Mouse (Mus musculus) ES-Bruce4 (cell line): ENCODE data around the gene Klhl7. TPM values are rescaled to one million over a fixed set of nuclear protein-coding genes. Genes with fewer than 3 reads are reported as not detected.

Source experiments
- H3K27ac ChIP-seq: 2 replicates; pipeline ENCODE4 v1.5.1; 2012; ENCODE audit warnings: low read length, inconsistent platforms; ENCODE audit not compliant: insufficient read depth
- H3K27me3 ChIP-seq: 2 replicates; pipeline ENCODE4 v1.6.1; 2012; ENCODE audit warnings: mild to moderate bottlenecking, low read length, inconsistent platforms; ENCODE audit not compliant: control insufficient read depth, poor library complexity, insufficient read depth, severe bottlenecking
- H3K36me3 ChIP-seq: 2 replicates; pipeline ENCODE4 v1.6.1; 2012; ENCODE audit warnings: inconsistent platforms, mild to moderate bottlenecking, low read length, moderate library complexity; ENCODE audit not compliant: control insufficient read depth, poor library complexity, insufficient read depth, severe bottlenecking
- H3K4me1 ChIP-seq: one replicate; pipeline ENCODE4 v1.8.1; 2011; ENCODE audit warnings: low read length; ENCODE audit not compliant: control insufficient read depth, insufficient read depth
- H3K4me3 ChIP-seq: 2 replicates; pipeline ENCODE4 v1.5.1; 2011; ENCODE audit warnings: low read depth, mild to moderate bottlenecking, low read length
- H3K9ac ChIP-seq: 2 replicates; pipeline ENCODE4 v1.6.1; 2012; ENCODE audit warnings: low read depth, mild to moderate bottlenecking, inconsistent platforms; ENCODE audit not compliant: poor library complexity, severe bottlenecking
- H3K9me3 ChIP-seq: replicated peaks from 2 replicates; pipeline ENCODE4 v1.6.1; 2012; ENCODE audit warnings: mild to moderate bottlenecking, low read length, inconsistent platforms; ENCODE audit not compliant: control insufficient read depth, poor library complexity, insufficient read depth, severe bottlenecking
- CTCF ChIP-seq: IDR thresholded peaks from one replicate; pipeline ENCODE4 v1.8.1; 2011; ENCODE audit warnings: low read depth, low read length
- EP300 ChIP-seq: IDR thresholded peaks from 2 replicates; pipeline ENCODE4 v1.6.1; 2011; ENCODE audit warnings: low read depth, low read length; ENCODE audit not compliant: insufficient read depth
- POLR2A ChIP-seq: IDR thresholded peaks from one replicate; pipeline ENCODE4 v1.8.1; 2011; ENCODE audit warnings: low read length; ENCODE audit not compliant: insufficient read depth
- polyA plus RNA-seq: library from polyadenylated mRNA; stranded (reverse); fragments of >200 nt; gene quantifications from 2 replicates; pipeline ENCODE4 v1.2.4, GENCODE M21; 2011; ENCODE audit warnings: low read depth; ENCODE audit not compliant: missing spikeins, insufficient read depth, insufficient read length

Gene Klhl7
- polyA plus RNA-seq, 1 experiment: 31.1 TPM

GRCm38 (mm10) chr5:24086241-24086640 is 14.2 kb upstream of the Klhl7 start:
- H3K36me3 ChIP-seq: no peaks in the 10 kb centered on the region
- H3K27ac ChIP-seq: no peak overlapping the region
- no peaks in the 10 kb centered on the region for H3K9me3 ChIP-seq
- no peak overlapping the region for H3K4me3 ChIP-seq
- TF ChIP-seq EP300: no peak
- no peak for TF ChIP-seq CTCF
- TF ChIP-seq POLR2A: no peak
- no peaks in the 10 kb centered on the region for H3K27me3 ChIP-seq
- H3K4me1 ChIP-seq: no peaks in the 10 kb centered on the region
- no peak overlapping the region for H3K9ac ChIP-seq

- Histone ChIP-seq H3K27ac (no peak overlapping the region), H3K4me3 (no peak overlapping the region), H3K36me3 (no peaks in the 10 kb centered on the region), H3K4me1 (no peaks in the 10 kb centered on the region), H3K9ac (no peak overlapping the region), H3K27me3 (no peaks in the 10 kb centered on the region), H3K9me3 (no peaks in the 10 kb centered on the region)
- TF ChIP-seq EP300 (no peak), CTCF (no peak), POLR2A (no peak)
Observed at GRCm38 (mm10) chr5:24086865-24087264, 13.5 kb upstream of the Klhl7 start.

GRCm38 (mm10) chr5:24088451-24088850 is 12.0 kb upstream of the Klhl7 start:
- Histone ChIP-seq H3K27ac (no peak overlapping the region), H3K9ac (no peak overlapping the region), H3K27me3 (no peaks in the 10 kb centered on the region), H3K4me1 (no peaks in the 10 kb centered on the region), H3K4me3 (no peak overlapping the region), H3K36me3 (no peaks in the 10 kb centered on the region), H3K9me3 (no peaks in the 10 kb centered on the region)
- TF ChIP-seq CTCF (no peak), EP300 (no peak), POLR2A (no peak)

- no peaks in the 10 kb centered on the region for H3K4me1 ChIP-seq
- no peak for TF ChIP-seq POLR2A
- TF ChIP-seq CTCF: no peak
- TF ChIP-seq EP300: no peak
- H3K9ac ChIP-seq: no peak overlapping the region
- H3K27me3 ChIP-seq: no peaks in the 10 kb centered on the region
- H3K36me3 ChIP-seq: no peaks in the 10 kb centered on the region
- no peak overlapping the region for H3K27ac ChIP-seq
- H3K4me3 ChIP-seq: no peak overlapping the region
- no peaks in the 10 kb centered on the region for H3K9me3 ChIP-seq
Observed at GRCm38 (mm10) chr5:24092496-24092895, 7.9 kb upstream of the Klhl7 start.

DNA sequence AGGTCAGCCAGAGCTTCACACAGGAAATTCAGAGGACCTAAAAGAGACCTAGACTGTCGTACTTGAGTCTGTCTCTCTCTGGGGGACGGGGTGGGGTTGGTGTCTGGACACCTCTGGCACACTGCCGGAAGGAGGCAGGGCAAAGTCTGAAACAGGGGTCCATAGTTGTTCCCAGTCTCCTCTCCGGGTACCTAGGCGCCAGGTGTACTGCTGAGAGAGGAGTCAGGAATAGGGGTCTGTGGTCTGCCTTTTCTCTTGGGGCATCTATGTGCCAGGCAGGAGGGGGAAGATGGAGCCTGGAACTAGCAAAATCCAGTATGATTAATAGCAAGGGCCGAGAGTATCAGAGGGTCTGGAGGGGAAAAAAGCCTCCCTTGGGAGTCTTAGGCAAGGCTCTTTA is 5.0 kb upstream of the Klhl7 start:
- H3K4me1 ChIP-seq: no peaks in the 10 kb centered on the region
- no peak overlapping the region for H3K27ac ChIP-seq
- no peak overlapping the region for H3K4me3 ChIP-seq
- no peaks in the 10 kb centered on the region for H3K9me3 ChIP-seq
- no peaks in the 10 kb centered on the region for H3K36me3 ChIP-seq
- no peaks in the 10 kb centered on the region for H3K27me3 ChIP-seq
- no peak overlapping the region for H3K9ac ChIP-seq
- no peak for TF ChIP-seq EP300
- no peak for TF ChIP-seq CTCF
- no peak for TF ChIP-seq POLR2A

DNA sequence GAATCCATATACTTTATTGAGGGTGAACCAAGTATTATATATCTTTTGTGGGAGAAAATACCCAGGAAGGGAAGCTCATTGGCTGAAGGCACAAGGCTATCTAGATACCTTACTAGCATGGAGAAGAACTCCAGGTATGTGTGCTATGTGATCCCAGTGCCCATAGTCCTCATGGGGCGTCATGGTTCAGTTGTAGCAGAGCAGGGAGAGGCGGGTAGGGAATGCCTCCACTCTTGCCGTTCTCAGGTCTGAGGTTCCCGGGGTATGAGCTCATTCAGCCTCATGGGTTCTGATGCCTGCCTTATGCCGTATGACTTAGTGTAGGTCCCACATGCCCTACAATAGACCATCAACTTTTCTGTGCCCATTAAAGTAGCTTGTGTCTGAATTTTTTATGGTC is 4.5 kb upstream of the Klhl7 start:
- TF ChIP-seq POLR2A (no peak), EP300 (no peak), CTCF (no peak)
- H3K36me3 ChIP-seq: no peaks in the 10 kb centered on the region

More for the DNA sequence above, 4.5 kb upstream of the Klhl7 start:
- Histone ChIP-seq H3K4me1 (no peaks in the 10 kb centered on the region), H3K27me3 (no peaks in the 10 kb centered on the region), H3K9me3 (no peaks in the 10 kb centered on the region), H3K4me3 (no peak overlapping the region), H3K27ac (no peak overlapping the region), H3K9ac (no peak overlapping the region)
